Mouse (Mus musculus) ovary, adult 18-20 months (tissue): Measurements from ENCODE around the gene Tph1.

Experiments
- DNase-seq: peaks from one replicate; pipeline ENCODE4 v3.0.0; 2022; ENCODE audit warnings: low spot score, mixed read lengths

Tph1 gene

DNA sequence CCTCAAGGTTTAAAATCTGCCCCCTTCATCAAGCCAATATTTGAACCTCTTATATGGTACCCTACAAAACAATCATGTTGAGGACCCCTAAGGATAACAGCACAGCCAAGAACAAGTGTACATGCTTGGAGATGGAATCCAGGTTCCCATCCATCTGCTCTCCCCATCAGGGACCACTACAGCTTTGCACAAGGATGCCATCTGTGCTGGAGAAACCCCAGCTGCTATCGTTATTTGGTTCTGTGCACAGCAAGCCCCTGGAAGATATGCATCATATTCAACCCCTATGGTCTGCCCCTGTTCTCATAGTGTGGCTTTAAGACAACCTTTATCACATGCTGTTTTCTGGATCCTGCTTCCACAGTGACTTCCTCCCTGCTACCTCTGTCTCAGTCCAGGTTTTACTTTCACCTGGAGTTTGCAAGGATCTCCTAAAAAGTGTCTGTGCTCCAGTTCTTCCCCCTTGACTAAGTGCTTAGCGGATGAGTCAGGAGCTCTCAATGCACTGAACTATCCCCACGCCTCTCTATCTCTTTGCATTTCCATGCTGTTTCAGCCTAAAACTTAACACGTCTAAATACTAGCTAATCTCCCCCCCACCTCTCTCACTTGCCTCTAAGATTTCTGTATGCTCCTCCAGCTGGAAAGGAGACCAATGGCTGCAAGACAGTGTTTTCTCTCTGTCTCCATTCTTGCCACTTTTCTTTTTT is 23.8 kb downstream of the Tph1 start:
- no peak for DNase-seq

DNA sequence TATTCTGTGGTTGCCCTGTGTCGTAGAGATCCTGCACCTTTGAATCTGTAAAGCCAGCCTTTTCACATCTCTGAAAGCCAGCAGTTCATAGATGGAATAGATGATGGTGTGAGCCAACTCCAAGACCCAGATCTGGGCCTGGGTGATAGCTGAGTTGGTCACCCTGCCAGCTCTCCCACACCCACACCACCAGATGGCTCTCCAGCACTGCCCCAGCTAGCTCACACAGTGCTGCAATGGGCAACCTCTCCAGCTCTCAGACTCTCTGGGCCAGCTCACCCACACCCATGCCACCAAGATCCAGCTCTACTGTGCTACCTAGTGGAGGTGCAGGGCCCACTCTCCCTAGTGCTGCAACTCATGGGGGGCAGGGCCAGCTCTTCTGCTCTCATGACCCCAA is 29.2 kb downstream of the Tph1 start:
- no peak for DNase-seq

DNA sequence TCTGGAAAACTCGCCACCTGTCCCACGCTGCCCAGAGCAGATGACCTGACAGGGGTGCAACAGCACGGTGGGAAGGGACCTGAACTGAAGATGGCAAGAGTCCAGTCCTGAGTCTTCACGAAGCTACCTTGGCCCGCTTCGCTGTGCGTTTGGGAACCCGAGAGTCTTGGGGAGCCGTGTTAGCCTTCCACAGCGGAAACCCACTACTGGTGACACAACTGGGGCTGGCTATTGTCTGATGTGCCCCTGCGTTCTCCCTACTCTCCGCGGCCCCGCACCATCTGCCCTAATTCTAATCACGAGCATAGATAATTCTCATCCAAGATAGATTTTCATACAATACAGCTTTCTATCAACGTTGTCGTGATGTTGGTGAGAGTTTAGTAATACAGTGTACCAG is 32.3 kb downstream of the Tph1 start:
- DNase-seq: no peak

DNA sequence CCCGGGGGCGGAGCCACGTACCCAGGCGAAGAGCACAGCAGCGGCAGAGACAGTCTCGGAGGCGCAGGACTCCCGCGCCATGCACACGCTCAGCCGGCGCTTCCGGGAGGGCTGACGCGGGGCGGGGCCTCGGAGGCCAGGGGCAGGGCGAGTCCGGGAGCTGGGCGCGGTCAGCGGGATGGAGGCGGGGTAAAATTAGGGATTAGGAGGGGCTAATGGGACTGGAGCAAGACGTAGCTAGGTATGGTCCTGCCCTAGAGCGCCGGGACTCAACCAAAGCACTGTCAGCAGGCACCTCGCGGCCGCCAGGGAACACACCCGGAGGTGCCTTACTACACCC is 32.7 kb downstream of the Tph1 start, which contains the start of gene Sergef:
TSS of gene Sergef (minus strand) at position 116 of the 340 bp plus-strand sequence.
- DNase-seq: peak; percentile 91

DNA sequence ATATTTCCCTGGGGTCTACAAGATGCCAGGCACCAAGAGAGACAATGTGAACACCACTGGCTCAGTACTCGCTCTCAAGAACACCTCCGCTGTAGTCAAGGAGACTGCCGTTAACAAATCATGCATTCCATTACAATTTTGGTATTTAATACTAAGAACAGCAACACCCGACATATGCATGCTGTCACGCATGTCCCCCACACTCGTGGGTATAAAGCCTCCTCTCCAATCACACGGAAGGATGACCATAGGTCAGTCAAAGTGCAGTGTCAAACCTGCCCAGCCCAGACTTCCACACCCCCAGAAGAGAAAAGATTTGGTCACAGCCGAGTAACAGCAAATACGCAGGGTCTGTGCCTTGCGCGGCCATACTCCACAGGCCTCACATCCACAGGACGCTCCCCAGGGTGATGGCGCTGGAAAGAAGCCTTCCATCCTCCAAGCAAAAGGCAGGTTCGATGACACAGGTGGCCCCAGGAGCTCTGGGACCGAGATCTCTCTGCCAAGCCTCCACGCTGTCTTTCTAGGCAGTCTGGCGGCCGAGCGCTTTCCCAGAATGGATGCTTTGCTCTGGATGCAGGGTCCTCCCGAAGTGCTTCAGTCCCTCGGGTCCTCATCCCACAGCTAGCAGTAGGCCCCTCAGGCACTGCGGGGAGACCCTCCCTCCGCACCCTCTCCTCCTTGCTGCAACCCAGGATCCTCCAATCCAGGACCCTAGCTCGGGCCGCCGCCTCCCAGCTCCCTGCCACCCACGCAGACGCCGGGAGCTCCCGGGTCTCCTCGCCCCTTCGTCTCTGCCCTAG is 33.2 kb downstream of the Tph1 start:
- no peak for DNase-seq

DNA sequence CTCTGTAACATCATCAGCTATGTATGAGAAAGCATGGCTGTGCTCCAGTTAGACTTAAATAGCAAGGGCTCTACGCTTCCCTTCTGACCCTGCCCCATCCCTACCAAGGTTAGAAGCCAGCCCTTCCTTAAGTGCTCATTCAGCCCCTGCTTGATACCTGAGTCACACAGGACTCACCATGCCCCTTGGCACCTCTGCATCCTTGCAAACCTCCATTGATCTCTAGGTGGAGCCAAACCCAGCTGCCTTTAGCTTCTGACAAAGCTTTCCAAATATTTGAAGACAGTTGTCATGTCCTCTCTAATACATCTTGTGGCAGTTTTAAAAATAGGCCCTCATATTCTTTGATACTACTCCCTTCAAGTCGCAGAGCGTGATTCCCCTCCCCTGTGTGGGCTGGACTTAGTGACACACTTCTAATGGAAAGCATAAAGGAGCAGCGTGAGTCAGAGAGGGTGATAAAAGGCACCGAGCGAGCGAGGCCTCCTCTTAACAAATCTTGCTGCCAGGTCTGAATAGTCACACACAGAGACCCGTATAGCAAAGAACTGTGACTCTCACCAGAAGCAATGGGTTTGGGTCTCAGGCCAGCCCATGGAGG is 43.9 kb downstream of the Tph1 start:
- DNase-seq: no peak

DNA sequence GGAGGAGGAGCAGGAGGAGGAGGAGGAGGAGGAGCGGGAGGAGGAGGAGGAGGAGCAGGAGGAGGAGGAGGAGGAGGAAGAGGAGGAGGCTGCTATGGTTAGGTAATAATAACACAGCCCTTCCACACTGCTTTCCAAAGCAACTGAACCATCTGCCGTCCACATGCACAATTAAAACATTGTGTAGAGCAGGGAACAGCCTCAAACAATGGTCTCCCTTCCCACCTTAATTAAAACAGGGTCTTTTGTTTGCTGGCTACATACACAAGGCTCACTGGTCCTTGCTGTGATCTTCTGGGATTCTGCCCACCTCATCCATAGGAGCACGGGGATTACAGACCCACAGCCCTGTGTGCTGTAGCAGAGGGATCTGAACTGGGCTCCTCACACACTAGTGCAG is 48.4 kb downstream of the Tph1 start:
- no peak for DNase-seq

DNA sequence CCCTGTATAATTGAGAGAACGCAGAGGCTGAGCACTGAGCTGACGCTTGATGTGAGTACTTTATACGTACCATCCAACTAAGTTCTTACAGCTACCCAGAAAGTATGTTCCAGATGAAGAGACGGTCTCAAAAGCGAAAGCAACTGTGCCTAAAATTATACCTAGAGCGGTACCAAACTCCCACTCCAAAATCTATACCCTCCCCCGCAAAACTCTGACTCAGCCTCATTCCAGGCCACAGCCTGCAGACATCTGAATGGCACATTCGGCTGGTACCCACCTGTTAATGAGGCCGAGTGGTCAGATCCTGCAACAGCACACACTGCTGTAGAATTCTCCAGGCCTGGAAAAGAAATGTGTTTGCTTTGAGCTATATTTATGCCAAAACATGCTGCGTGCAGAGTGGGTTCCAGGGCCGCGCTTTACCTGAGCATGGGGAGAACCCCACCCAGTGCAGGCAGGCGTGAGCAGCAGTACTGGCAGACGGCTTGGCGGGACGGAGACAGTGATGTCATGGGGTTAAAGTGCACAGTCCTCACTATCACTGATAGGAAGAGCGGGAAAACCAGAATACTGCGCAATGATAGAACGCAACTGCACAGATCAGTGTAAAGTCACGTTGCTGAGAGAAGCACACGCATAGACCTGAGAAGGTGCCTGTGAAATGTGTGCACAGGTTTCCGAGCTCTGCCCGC is 53.8 kb downstream of the Tph1 start:
- DNase-seq: no peak

DNA sequence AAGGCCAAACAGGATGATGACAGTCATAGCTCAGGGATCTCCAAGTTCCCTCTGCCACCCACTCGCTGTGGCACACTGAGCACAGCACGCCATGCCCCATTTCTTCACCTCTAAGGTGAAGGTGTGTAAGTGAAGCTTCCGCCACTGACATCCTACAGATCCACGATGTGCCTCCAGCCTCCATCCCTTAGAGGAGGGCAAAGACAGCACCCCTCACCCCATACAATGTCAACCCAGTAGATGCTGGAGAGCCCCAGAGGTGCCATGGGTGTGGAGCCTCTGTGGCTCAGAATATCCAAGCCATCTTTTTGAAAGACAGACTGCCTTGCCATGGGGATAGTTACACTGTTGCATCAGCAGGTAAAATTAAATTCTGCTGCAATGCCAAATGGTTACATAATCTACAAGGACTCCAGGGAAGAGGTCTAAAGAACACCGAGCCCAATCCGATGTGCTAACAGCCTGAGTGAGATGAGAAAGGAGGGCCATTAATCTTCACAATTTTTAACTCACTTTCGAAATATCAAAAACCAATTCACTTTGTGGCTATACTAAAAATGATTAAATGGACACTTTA is 55.8 kb downstream of the Tph1 start:
- DNase-seq: no peak

DNA sequence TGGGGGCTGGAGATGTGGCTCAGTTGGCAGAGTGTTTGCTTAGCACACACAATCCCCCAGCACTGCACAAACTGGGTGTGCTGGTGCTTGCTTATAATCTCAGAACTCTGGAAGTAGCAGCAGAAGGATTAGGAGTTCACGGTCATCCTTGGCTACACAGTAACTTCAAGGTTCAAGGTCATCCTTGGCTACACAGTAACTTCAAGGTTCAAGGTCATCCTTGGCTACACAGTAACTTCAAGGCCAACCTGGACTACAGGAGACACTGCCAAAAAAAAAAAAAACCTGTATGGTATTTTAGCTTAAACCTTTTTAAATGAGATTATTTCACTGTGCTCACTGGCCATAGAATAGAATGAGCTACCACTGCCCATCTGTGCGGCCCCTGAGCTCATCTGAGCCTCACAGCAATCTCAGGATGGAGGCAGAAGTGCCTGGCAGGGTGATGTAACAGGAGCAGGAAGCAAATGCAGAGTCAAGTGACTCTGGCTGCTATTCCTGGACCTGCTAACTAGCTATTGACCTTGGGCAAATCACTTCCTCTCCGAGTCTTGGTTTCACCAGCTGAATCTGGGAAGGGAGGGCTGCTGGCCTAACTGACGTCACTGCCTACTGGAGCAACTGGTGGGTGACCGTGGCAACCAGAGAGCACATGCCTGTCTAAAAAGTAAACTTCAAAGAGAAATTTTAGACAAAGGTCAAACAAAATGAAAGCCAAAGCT is 56.9 kb downstream of the Tph1 start:
- DNase-seq: peak; percentile 53

DNA sequence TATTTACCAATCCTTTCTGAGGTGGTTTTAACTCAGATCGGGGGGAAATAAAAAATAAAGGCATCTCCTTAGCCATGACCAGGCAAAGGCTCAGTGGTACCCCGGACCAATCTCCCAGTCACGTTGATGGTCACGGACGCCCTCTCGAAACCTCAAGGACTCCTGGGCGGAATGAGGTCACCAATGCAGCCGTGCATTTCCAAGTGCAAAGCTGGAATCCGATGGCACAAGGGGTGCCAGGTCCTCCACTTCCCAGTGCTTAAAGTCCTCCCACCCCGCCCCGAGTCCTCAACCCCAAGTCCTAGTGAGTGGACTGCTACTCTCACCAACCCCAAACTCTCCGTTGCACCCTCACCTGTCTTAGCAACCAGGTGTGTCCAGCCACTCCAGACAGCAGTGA is 58.1 kb downstream of the Tph1 start:
- no peak for DNase-seq

DNA sequence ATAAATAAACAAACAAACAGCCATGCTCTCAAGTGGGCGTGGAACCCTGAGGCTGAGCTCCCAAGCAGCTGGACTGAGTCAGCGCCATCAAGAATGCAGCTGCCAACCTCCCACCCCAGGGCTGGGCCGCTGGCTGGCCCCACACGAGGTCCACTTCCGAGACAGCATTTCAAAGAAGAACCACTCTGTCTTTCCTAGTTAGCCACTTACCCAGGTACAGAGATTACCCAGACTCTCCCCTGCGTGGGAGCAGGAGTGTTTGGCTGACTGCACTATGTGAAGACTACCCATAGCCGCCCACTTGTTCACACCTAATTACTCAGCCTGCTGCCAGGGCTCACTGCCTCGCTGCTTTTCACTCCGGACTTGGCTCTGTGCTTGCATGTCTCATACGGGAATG is 59.2 kb downstream of the Tph1 start:
- DNase-seq: no peak

DNA sequence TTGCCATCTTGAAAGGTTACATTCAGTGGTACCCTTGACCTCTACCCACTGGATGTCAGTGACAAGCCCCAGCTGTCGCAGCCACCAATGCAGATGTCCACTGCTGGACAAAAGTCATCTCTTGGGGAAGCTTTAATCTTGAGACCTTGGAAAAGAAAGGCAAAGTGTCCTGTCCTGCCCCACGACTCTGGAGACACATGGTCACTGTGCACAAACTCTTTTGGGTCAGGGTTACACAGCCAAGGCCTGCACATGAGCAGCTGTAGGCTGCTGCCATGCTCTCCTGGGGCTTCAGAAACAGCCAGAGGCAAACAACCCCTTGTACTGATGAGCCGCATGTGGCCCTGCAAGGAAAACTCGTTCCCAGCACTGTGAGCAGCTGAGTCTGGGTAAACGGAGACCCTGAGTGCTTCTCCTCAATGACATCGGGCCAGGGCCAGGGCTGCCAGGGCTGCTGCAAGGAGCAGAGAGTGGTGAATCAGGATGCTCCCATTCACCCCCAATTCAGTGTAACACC is 59.9 kb downstream of the Tph1 start:
- DNase-seq: no peak

DNA sequence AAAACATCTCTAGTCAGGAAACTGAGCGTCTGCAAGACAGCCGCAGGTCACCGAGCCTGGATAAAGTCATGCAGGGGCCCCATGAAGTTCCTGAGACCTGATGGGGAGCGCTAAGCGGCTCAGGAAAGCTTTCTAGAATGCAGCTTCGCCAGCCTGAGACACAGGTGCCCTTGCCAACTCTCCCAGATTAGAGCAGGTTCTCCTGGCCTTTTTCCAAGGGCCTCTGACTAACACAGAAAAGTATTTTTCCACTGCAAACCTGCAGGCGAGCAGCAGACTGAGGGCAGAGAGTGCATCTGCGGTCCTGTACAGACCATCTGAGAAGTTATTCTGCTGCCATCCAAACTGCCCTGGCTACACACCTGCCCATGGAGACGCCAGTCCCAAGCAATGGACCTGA is 60.4 kb downstream of the Tph1 start:
- DNase-seq: peak; percentile 19

DNA sequence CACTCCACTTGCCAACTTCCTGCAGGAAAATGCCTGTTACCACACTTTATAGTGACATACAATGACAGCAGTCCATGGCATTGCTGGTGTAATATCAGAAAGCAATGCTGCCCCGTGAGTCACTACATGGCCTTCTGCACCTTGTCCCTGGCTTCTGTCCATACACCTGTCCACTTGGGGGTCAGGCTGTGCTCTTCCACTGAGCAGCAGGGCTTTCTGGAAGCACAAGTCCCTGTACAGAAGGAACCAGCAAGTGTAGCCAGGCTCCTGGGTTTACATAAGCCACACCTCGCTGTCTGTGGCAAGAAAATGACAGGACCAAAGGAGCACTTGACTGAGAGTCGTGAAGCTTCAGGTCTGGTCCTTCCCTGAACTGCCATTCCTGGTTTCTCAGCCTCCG is 63.0 kb downstream of the Tph1 start:
- DNase-seq: no peak

DNA sequence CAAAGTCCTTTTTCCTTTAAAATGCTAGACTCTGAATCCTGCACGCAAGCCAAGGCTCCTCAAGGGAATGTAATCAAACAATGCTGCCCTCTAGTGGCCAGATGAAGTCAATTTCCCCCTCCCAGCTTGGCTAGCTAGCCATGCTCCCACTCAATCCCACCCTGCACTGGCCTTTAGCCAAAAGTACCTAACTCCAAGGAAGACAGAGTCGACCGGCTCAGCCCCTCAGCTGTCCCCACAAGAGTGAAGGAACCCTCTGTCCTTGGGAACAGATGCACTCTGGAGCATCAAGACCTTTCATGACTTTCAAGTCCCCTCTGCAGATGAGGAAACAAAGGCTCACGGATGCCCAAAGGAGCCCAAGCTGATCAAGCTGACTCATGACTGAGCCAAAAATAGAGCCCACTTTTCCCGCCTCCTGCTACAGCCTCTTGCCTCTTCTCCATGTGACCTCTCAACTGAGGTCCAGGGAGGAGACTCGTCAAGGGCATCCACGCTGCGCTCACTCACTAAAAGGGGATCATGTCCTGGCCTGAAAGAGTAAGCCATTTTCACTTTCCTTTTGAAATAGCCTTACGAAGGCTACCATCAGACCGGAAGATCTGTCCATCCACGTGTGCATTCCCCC is 64.8 kb downstream of the Tph1 start:
- DNase-seq: no peak

DNA sequence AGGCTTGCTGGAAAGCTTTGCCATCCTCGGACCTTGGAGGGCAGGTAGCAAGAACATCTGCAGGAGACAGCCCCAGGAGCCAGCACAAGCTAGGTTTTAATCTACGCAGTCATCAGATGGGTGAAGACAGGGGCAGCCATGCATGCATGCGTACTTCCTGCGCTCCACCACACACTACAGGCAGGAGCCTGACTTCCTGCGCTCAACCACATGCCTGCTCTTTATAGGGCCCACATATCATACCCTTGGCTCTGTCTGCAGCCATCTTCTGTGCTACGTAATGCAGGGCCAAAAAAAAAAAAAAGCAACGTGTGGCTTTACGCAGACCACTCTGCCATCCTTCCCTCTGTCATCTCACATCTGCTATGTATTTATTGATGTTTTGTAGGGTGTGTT is 65.3 kb downstream of the Tph1 start:
- no peak for DNase-seq

DNA sequence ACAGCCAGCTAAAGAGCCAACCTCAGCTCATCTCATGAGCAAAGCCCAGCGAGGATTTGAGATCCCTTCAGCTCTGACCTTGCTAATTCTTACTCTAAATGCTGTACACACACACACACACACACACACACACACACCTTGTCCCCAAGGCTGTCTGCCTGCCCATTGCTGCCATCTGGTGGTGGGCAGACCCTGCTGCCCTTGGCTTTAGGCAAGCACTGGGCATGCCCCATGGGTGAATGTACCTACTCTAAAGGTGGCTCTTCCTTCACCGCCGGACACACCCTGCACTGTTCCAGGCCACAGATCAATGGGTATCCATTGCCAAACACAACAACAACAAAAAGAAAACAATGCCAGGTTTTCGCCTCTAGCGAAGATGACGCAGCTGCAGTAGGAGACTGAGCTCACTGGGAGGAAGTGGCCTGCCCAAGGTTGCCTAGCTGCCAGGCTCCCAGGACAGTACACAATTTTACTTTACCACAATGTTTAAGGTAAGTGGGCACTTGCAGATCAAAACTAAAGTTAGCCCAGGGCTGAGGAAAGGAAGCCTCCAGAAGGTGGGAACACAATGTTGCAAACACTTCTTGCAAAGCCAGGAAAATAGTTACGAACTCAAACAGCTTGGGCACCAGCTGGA is 65.8 kb downstream of the Tph1 start:
- DNase-seq: peak; percentile 37

DNA sequence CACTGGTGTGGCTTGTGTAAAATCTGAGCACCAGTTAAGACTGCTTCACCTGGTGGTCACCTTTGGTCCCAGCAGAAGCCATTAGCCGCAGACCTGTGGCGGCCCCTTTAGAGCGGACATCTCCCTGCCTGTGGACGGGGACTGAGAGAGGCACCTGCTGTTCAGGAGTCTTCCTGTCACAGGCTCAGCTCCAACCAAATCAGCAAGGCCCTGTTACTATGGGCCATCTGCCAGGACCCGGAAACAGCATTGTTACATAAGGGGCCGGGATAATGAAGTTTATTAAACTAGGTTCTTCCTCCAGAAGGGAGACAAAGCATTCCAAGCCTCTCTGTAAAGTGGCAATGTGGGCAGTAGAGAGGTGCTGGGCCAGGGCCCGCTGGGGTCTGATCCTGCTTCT is 69.3 kb downstream of the Tph1 start:
- no peak for DNase-seq

DNA sequence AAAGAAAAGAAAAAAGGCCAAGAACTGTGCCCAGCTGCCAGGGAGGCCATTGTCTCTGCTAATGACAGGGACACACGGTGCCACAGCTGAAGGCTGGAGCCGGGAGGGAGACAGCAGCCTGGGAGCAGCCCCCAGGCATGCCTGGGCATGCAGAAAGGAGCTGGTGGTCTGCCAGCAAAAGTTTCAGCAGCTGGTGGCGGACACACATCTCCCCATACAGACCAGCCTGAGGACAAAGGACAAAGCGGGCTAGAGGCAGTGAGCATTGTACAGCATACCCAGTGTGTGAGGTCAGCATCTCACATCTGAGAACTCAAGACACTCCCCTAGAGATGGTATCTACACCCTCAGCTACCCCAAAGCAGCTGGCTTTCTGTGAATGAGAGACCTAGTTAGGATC is 70.3 kb downstream of the Tph1 start:
- DNase-seq: no peak

DNA sequence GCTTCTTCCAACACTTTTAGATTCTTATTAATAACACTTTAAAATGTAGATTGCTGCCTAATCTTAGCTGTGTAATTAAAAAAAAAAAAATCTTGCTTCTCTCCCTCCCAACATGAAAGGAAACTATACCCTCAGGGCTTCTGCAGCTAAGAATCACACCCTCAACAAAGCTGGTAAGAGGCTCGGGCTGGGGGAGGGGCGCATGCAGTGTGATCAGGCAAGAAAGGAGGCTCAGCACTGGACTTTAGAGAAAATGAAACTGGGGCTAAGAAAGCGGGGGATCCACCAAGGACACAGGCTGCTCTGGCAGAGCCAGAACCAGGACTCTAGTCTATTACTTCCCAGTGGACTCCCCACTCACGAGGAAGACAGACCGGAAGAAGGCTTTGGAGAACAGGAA is 71.2 kb downstream of the Tph1 start:
- no peak for DNase-seq
